Mouse (Mus musculus) midbrain, embryonic 13.5 days (tissue): ENCODE results near the gene Bola3. TPM values are rescaled to one million over a fixed set of nuclear protein-coding genes. Genes with fewer than 3 reads are reported as not detected.

Experiments
- ATAC-seq: fragments of 200-750 bp; cut with Nextera tagmentation; 2 replicates; pipeline ENCODE4 v1.8.0; 2017; ENCODE audit warnings: mild to moderate bottlenecking, moderate TSS enrichment, moderate library complexity
- H3K27ac ChIP-seq: fragments of 300-500 bp; sonication (generic); 2 replicates; pipeline ENCODE4 v1.5.1; 2015; ENCODE audit warnings: inconsistent platforms, mild to moderate bottlenecking, moderate library complexity
- H3K27me3 ChIP-seq: fragments of 300-500 bp; sonication (generic); 2 replicates; pipeline ENCODE4 v1.6.1; 2015; ENCODE audit warnings: mild to moderate bottlenecking, inconsistent platforms
- H3K36me3 ChIP-seq: fragments of 300-500 bp; sonication (generic); 2 replicates; pipeline ENCODE4 v1.6.1; 2015; ENCODE audit warnings: mild to moderate bottlenecking, inconsistent platforms
- H3K4me1 ChIP-seq: fragments of 300-500 bp; sonication (generic); replicated peaks from 2 replicates; pipeline ENCODE4 v1.6.1; 2015; ENCODE audit warnings: inconsistent platforms
- H3K4me2 ChIP-seq: fragments of 300-500 bp; sonication (generic); replicated peaks from 2 replicates; pipeline ENCODE4 v1.6.1; 2015; ENCODE audit warnings: moderate library complexity, mild to moderate bottlenecking, inconsistent platforms
- H3K4me3 ChIP-seq: fragments of 300-500 bp; sonication (generic); replicated peaks from 2 replicates; pipeline ENCODE4 v1.5.1; 2015; ENCODE audit warnings: mild to moderate bottlenecking, inconsistent platforms
- H3K9ac ChIP-seq: fragments of 300-500 bp; sonication (generic); replicated peaks from 2 replicates; pipeline ENCODE4 v1.6.1; 2015; ENCODE audit warnings: mild to moderate bottlenecking, inconsistent platforms
- H3K9me3 ChIP-seq: fragments of 300-500 bp; sonication (generic); 2 replicates; pipeline ENCODE4 v1.6.1; 2016; ENCODE audit warnings: mild to moderate bottlenecking, inconsistent platforms
- WGBS: fragments of 180-500 bp; shearing (Covaris S2); methylation state at CpG from one replicate; pipeline ENCODE4 v1.1.7; 2015; 5-methylcytosine and 5-hydroxymethylcytosine counted together
- polyA plus RNA-seq: library from polyadenylated mRNA; unstranded; fragments of >200 nt; fragmentation: Nextera tagmentation; extraction: Ambion mirVana; gene quantifications from 2 replicates; pipeline ENCODE4 v1.2.1, GENCODE M21; 2015

Gene Bola3
- polyA plus RNA-seq, 1 experiment from 2014 or later, result 71.7 TPM

- Histone ChIP-seq H3K9ac (peak overlapping the region; percentile 96), H3K4me1 (peaks cover 22% of the 10 kb centered on the region), H3K27me3 (no peaks in the 10 kb centered on the region), H3K27ac (no peak overlapping the region), H3K36me3 (peaks cover 27% of the 10 kb centered on the region), H3K4me3 (peak overlapping the region; percentile 89), H3K9me3 (no peaks in the 10 kb centered on the region), H3K4me2 (peak overlapping the region; percentile 84)
- 85% methylated on average over 7 of the region's 7 CpGs for WGBS
- no peak for ATAC-seq
Measured at GRCm38 (mm10) chr6:83350172-83350571, 1.2 kb downstream of the Bola3 start.

GRCm38 (mm10) chr6:83350851-83351405, 2.0 kb downstream of the Bola3 start:
- Histone ChIP-seq H3K9me3 (no peaks in the 10 kb centered on the region), H3K4me3 (no peak overlapping the region), H3K4me2 (0 out of 2 replicates have a peak overlapping the region, but pooled peaks have one; percentile 84), H3K27me3 (no peaks in the 10 kb centered on the region), H3K9ac (no peak overlapping the region), H3K36me3 (peaks cover 30% of the 10 kb centered on the region), H3K27ac (no peak overlapping the region), H3K4me1 (peaks cover 22% of the 10 kb centered on the region)
- ATAC-seq, result no peak
- WGBS, result 88% methylated on average over 16 of the region's 16 CpGs

GRCm38 (mm10) chr6:83351490-83352160, 2.7 kb downstream of the Bola3 start:
- H3K9me3 ChIP-seq, result no peaks in the 10 kb centered on the region
- ATAC-seq, result no peak
- H3K4me3 ChIP-seq, result no peak overlapping the region
- H3K36me3 ChIP-seq, result peaks cover 30% of the 10 kb centered on the region
- no peak overlapping the region for H3K27ac ChIP-seq
- H3K4me2 ChIP-seq, result no peak overlapping the region
- peaks cover 22% of the 10 kb centered on the region for H3K4me1 ChIP-seq
- H3K27me3 ChIP-seq, result no peaks in the 10 kb centered on the region
- WGBS, result 85% methylated on average over 7 of the region's 7 CpGs
- no peak overlapping the region for H3K9ac ChIP-seq

- Histone ChIP-seq H3K4me1 (peaks cover 25% of the 10 kb centered on the region), H3K36me3 (peaks cover 36% of the 10 kb centered on the region), H3K9me3 (no peaks in the 10 kb centered on the region), H3K27me3 (no peaks in the 10 kb centered on the region), H3K27ac (no peak overlapping the region), H3K4me3 (no peak overlapping the region), H3K4me2 (no peak overlapping the region), H3K9ac (no peak overlapping the region)
- 93% methylated on average over 24 of the region's 24 CpGs for WGBS
- ATAC-seq, result no peak
Measured at GRCm38 (mm10) chr6:83352666-83353410, 3.9 kb downstream of the Bola3 start.

GRCm38 (mm10) chr6:83354856-83355781, 6.2 kb downstream of the Bola3 start:
- no peak for ATAC-seq
- no peaks in the 10 kb centered on the region for H3K27me3 ChIP-seq
- no peak overlapping the region for H3K27ac ChIP-seq
- peaks cover 53% of the 10 kb centered on the region for H3K36me3 ChIP-seq
- H3K9me3 ChIP-seq, result no peaks in the 10 kb centered on the region
- H3K4me3 ChIP-seq, result no peak overlapping the region
- no peak overlapping the region for H3K4me2 ChIP-seq
- H3K9ac ChIP-seq, result no peak overlapping the region
- WGBS, result 87% methylated on average over 9 of the region's 9 CpGs
- peaks cover 12% of the 10 kb centered on the region for H3K4me1 ChIP-seq

GRCm38 (mm10) chr6:83356569-83357138, 7.7 kb downstream of the Bola3 start:
- Histone ChIP-seq H3K36me3 (peaks cover 65% of the 10 kb centered on the region), H3K27ac (no peak overlapping the region), H3K9ac (no peak overlapping the region), H3K4me2 (no peak overlapping the region), H3K27me3 (no peaks in the 10 kb centered on the region), H3K4me1 (0 out of 2 replicates have a peak, but pooled peaks cover 3% of the 10 kb centered on the region), H3K4me3 (no peak overlapping the region), H3K9me3 (no peaks in the 10 kb centered on the region)
- peak; percentile 68 for ATAC-seq
- 22% methylated on average over 7 of the region's 7 CpGs for WGBS

GRCm38 (mm10) chr6:83357436-83357835, 8.5 kb downstream of the Bola3 start:
- 0 out of 2 replicates have a peak, but pooled peaks cover 3% of the 10 kb centered on the region for H3K4me1 ChIP-seq
- no peaks in the 10 kb centered on the region for H3K9me3 ChIP-seq
- H3K27ac ChIP-seq, result no peak overlapping the region
- peaks cover 67% of the 10 kb centered on the region for H3K36me3 ChIP-seq
- no peak overlapping the region for H3K4me3 ChIP-seq
- H3K4me2 ChIP-seq, result no peak overlapping the region
- H3K9ac ChIP-seq, result no peak overlapping the region
- ATAC-seq, result no peak
- no peaks in the 10 kb centered on the region for H3K27me3 ChIP-seq
- 93% methylated on average over 10 of the region's 10 CpGs for WGBS

GRCm38 (mm10) chr6:83361523-83362248, 12.7 kb downstream of the Bola3 start:
- 89% methylated on average over 11 of the region's 11 CpGs for WGBS
- Histone ChIP-seq H3K4me3 (no peak overlapping the region), H3K9ac (0 out of 2 replicates have a peak overlapping the region, but pooled peaks have one; percentile 36), H3K4me1 (0 out of 2 replicates have a peak, but pooled peaks cover 2% of the 10 kb centered on the region), H3K27me3 (no peaks in the 10 kb centered on the region), H3K27ac (0 out of 2 replicates have a peak overlapping the region, but pooled peaks have one; percentile 21), H3K9me3 (no peaks in the 10 kb centered on the region), H3K4me2 (no peak overlapping the region), H3K36me3 (peaks cover 70% of the 10 kb centered on the region)
- no peak for ATAC-seq

- H3K27me3 ChIP-seq, result no peaks in the 10 kb centered on the region
- H3K9me3 ChIP-seq, result no peaks in the 10 kb centered on the region
- H3K4me3 ChIP-seq, result no peak overlapping the region
- no peak overlapping the region for H3K4me2 ChIP-seq
- no peak overlapping the region for H3K27ac ChIP-seq
- WGBS, result 90% methylated on average over 12 of the region's 12 CpGs
- peaks cover 76% of the 10 kb centered on the region for H3K36me3 ChIP-seq
- no peak for ATAC-seq
- no peak overlapping the region for H3K9ac ChIP-seq
- no peaks in the 10 kb centered on the region for H3K4me1 ChIP-seq
Measured at GRCm38 (mm10) chr6:83363075-83363474, 14.1 kb downstream of the Bola3 start.

GRCm38 (mm10) chr6:83370316-83370965, 21.5 kb downstream of the Bola3 start:
- H3K9ac ChIP-seq, result no peak overlapping the region
- WGBS, result 95% methylated on average over 21 of the region's 21 CpGs
- ATAC-seq, result no peak
- no peak overlapping the region for H3K4me3 ChIP-seq
- no peaks in the 10 kb centered on the region for H3K9me3 ChIP-seq
- no peak overlapping the region for H3K27ac ChIP-seq
- H3K27me3 ChIP-seq, result no peaks in the 10 kb centered on the region
- peaks cover 94% of the 10 kb centered on the region for H3K36me3 ChIP-seq
- H3K4me1 ChIP-seq, result no peaks in the 10 kb centered on the region
- H3K4me2 ChIP-seq, result no peak overlapping the region
